Mouse (Mus musculus) stomach, embryonic 14.5 days (tissue): ENCODE measurements around the gene Dtd2. TPM values are rescaled to one million over a fixed set of nuclear protein-coding genes. Genes with fewer than 3 reads are reported as not detected.
A peak's percentile ranks its signal among the peaks of the same experiment; 100 is the strongest.

Experiments used
- ATAC-seq: fragments of 200-750 bp; cut with Nextera tagmentation; 2 replicates; pipeline ENCODE4 v1.8.0; 2017; ENCODE audit warnings: low read depth, moderate TSS enrichment; ENCODE audit not compliant: insufficient number of reproducible peaks, insufficient read depth, low FRiP score
- H3K27ac ChIP-seq: fragments of 300-500 bp; sonication (generic); 2 replicates; pipeline ENCODE4 v1.5.1; 2014; ENCODE audit warnings: mild to moderate bottlenecking, low read length, moderate library complexity, mixed read lengths
- H3K27me3 ChIP-seq: fragments of 300-500 bp; sonication (generic); 2 replicates; pipeline ENCODE4 v1.6.1; 2014; ENCODE audit warnings: low read length, control low read depth, mixed read lengths; ENCODE audit not compliant: control insufficient read depth, insufficient read depth
- H3K36me3 ChIP-seq: fragments of 300-500 bp; sonication (generic); 2 replicates; pipeline ENCODE4 v1.6.1; 2014; ENCODE audit warnings: mild to moderate bottlenecking, control low read depth, low read length, moderate library complexity, mixed read lengths; ENCODE audit not compliant: control insufficient read depth, insufficient read depth
- H3K4me1 ChIP-seq: fragments of 300-500 bp; sonication (generic); 2 replicates; pipeline ENCODE4 v1.6.1; 2014; ENCODE audit warnings: low read length, control low read depth, mixed read lengths; ENCODE audit not compliant: control insufficient read depth, insufficient read depth
- H3K4me2 ChIP-seq: fragments of 300-500 bp; sonication (generic); replicated peaks from 2 replicates; pipeline ENCODE4 v1.6.1; 2014; ENCODE audit warnings: low read depth, low read length, control low read depth
- H3K4me3 ChIP-seq: fragments of 300-500 bp; sonication (generic); 2 replicates; pipeline ENCODE4 v1.5.1; 2014; ENCODE audit warnings: low read depth, low read length, control low read depth
- H3K9ac ChIP-seq: fragments of 300-500 bp; sonication (generic); replicated peaks from 2 replicates; pipeline ENCODE4 v1.6.1; 2014; ENCODE audit warnings: low read depth, mild to moderate bottlenecking, control low read depth, low read length, moderate library complexity, mixed read lengths
- H3K9me3 ChIP-seq: fragments of 300-500 bp; sonication (generic); 2 replicates; pipeline ENCODE4 v1.6.1; 2016; ENCODE audit warnings: low read depth, low read length, control low read depth; ENCODE audit not compliant: control insufficient read depth
- WGBS: fragments of 180-500 bp; shearing (Covaris S2); extraction: QIAGEN DNeasy Blood & Tissue Kit; methylation state at CpG from one replicate; pipeline ENCODE4 v1.1.7; 2014; 5-methylcytosine and 5-hydroxymethylcytosine counted together
- polyA plus RNA-seq: library from polyadenylated mRNA; unstranded; fragments of >200 nt; fragmentation: Nextera tagmentation; extraction: Ambion mirVana; gene quantifications from 2 replicates; pipeline ENCODE4 v1.2.1, GENCODE M21; 2014

Gene Dtd2
- polyA plus RNA-seq: 25.4 and 26.4 TPM in 2 replicates

- Histone ChIP-seq H3K27ac (peak within 1 kb of the TSS; percentile 48; the same call in 1 of the 2 replicates), H3K27me3 (no peaks in the 10 kb centered on the region), H3K4me3 (peak within 1 kb of the TSS; percentile 57), H3K9ac (peak within 1 kb of the TSS; percentile 69), H3K9me3 (no peaks in the 10 kb centered on the region), H3K36me3 (no peaks in the 10 kb centered on the region), H3K4me2 (peak within 1 kb of the TSS; percentile 62), H3K4me1 (no peaks in the 10 kb centered on the region)
- 2% methylated on average over 46 of the region's 46 CpGs for WGBS
- peak; percentile 97 for ATAC-seq
These were observed at the start of gene Dtd2 for GRCm38 (mm10) chr12:52005877-52006632. Gene Dtd2, minus strand, starts transcription at chr12:52006501.

- H3K9me3 ChIP-seq: no peaks in the 10 kb centered on the region
- 37% methylated on average over 2 of the region's 2 CpGs for WGBS
- no peak overlapping the region for H3K9ac ChIP-seq
- no peak overlapping the region for H3K4me3 ChIP-seq
- no peaks in the 10 kb centered on the region for H3K27me3 ChIP-seq
- no peak overlapping the region for H3K4me2 ChIP-seq
- H3K36me3 ChIP-seq: no peaks in the 10 kb centered on the region
- no peaks in the 10 kb centered on the region for H3K4me1 ChIP-seq
- no peak overlapping the region for H3K27ac ChIP-seq
- ATAC-seq: no peak
These were observed 43.0 kb upstream of the Dtd2 start for GRCm38 (mm10) chr12:52049324-52049723.

GRCm38 (mm10) chr12:52046371-52046770 is 40.1 kb upstream of the Dtd2 start:
- no peak for ATAC-seq
- Histone ChIP-seq H3K4me3 (no peak overlapping the region), H3K9me3 (no peaks in the 10 kb centered on the region), H3K9ac (no peak overlapping the region), H3K4me1 (no peaks in the 10 kb centered on the region), H3K27me3 (no peaks in the 10 kb centered on the region), H3K27ac (no peak overlapping the region), H3K4me2 (no peak overlapping the region), H3K36me3 (no peaks in the 10 kb centered on the region)
- 82% methylated on average over 4 of the region's 4 CpGs for WGBS

- no peak overlapping the region for H3K4me2 ChIP-seq
- WGBS: 74% methylated on average over 10 of the region's 10 CpGs
- ATAC-seq: no peak
- no peak overlapping the region for H3K4me3 ChIP-seq
- no peaks in the 10 kb centered on the region for H3K4me1 ChIP-seq
- no peak overlapping the region for H3K9ac ChIP-seq
- H3K9me3 ChIP-seq: no peaks in the 10 kb centered on the region
- H3K27ac ChIP-seq: no peak overlapping the region
- H3K27me3 ChIP-seq: no peaks in the 10 kb centered on the region
- no peaks in the 10 kb centered on the region for H3K36me3 ChIP-seq
These were observed 36.6 kb upstream of the Dtd2 start for GRCm38 (mm10) chr12:52042818-52043336.

GRCm38 (mm10) chr12:52038352-52038751 is 32.1 kb upstream of the Dtd2 start:
- WGBS: 45% methylated on average over 3 of the region's 3 CpGs
- Histone ChIP-seq H3K4me3 (no peak overlapping the region), H3K27ac (no peak overlapping the region), H3K4me1 (no peaks in the 10 kb centered on the region), H3K36me3 (no peaks in the 10 kb centered on the region), H3K27me3 (no peaks in the 10 kb centered on the region), H3K4me2 (no peak overlapping the region), H3K9ac (no peak overlapping the region), H3K9me3 (no peaks in the 10 kb centered on the region)
- ATAC-seq: no peak

GRCm38 (mm10) chr12:52034956-52035355 is 28.7 kb upstream of the Dtd2 start:
- Histone ChIP-seq H3K4me1 (no peaks in the 10 kb centered on the region), H3K36me3 (no peaks in the 10 kb centered on the region), H3K27ac (no peak overlapping the region), H3K27me3 (no peaks in the 10 kb centered on the region), H3K4me2 (no peak overlapping the region), H3K9ac (no peak overlapping the region), H3K9me3 (no peaks in the 10 kb centered on the region), H3K4me3 (no peak overlapping the region)
- no peak for ATAC-seq
- WGBS: 89% methylated on average over 3 of the region's 3 CpGs

- Histone ChIP-seq H3K4me1 (no peaks in the 10 kb centered on the region), H3K36me3 (no peaks in the 10 kb centered on the region), H3K4me2 (no peak overlapping the region), H3K9ac (no peak overlapping the region), H3K4me3 (no peak overlapping the region), H3K27ac (no peak overlapping the region), H3K9me3 (no peaks in the 10 kb centered on the region), H3K27me3 (no peaks in the 10 kb centered on the region)
- ATAC-seq: no peak
- 80% methylated on average over 6 of the region's 6 CpGs for WGBS
These were observed 26.0 kb upstream of the Dtd2 start for GRCm38 (mm10) chr12:52032276-52032675.

GRCm38 (mm10) chr12:52027963-52028362 is 21.7 kb upstream of the Dtd2 start, which contains the start of gene Gpr33:
Gene Gpr33, minus strand, starts transcription at chr12:52028063.
- WGBS: 95% methylated on average over 3 of the region's 3 CpGs
- Histone ChIP-seq H3K9me3 (no peaks in the 10 kb centered on the region), H3K27ac (no peak within 1 kb of the TSS), H3K9ac (no peak within 1 kb of the TSS), H3K36me3 (no peaks in the 10 kb centered on the region), H3K27me3 (no peaks in the 10 kb centered on the region), H3K4me3 (no peak within 1 kb of the TSS), H3K4me2 (no peak within 1 kb of the TSS), H3K4me1 (no peaks in the 10 kb centered on the region)
- ATAC-seq: no peak
